Mouse (Mus musculus) heart, adult 2 months (tissue): Measurements from ENCODE around the gene Ppp2r5a. TPM values are rescaled to one million over a fixed set of nuclear protein-coding genes. Genes with fewer than 3 reads are reported as not detected.

Source experiments
- DNase-seq, 2 experiments: peaks; one replicate each; pipeline ENCODE4 v3.0.0; 2021
- H3K27ac ChIP-seq: fragments of 200-600 bp; 2 replicates; pipeline ENCODE4 v1.8.1; 2022
- H3K27me3 ChIP-seq: fragments of 200-500 bp; 2 replicates; pipeline ENCODE4 v1.6.1; 2012; ENCODE audit warnings: mild to moderate bottlenecking, low read length, inconsistent platforms, mixed read lengths; ENCODE audit not compliant: control insufficient read depth, insufficient read depth
- H3K36me3 ChIP-seq: fragments of 200-500 bp; 2 replicates; pipeline ENCODE4 v1.6.1; 2012; ENCODE audit warnings: low read length, inconsistent platforms; ENCODE audit not compliant: control insufficient read depth, insufficient read depth
- H3K4me1 ChIP-seq: fragments of 200-500 bp; 2 replicates; pipeline ENCODE4 v1.6.1; 2011; ENCODE audit warnings: low read length; ENCODE audit not compliant: control insufficient read depth, insufficient read depth
- H3K4me3 ChIP-seq: fragments of 200-600 bp; 2 replicates; pipeline ENCODE4 v1.8.1; 2022
- H3K79me2 ChIP-seq: fragments of 200-500 bp; replicated peaks from 2 replicates; pipeline ENCODE4 v1.6.1; 2012; ENCODE audit warnings: mild to moderate bottlenecking, inconsistent platforms, low read length, moderate library complexity, mixed read lengths; ENCODE audit not compliant: control insufficient read depth, insufficient read depth
- H3K9ac ChIP-seq: fragments of 200-500 bp; 2 replicates; pipeline ENCODE4 v1.6.1; 2012; ENCODE audit warnings: low read depth, mild to moderate bottlenecking, control low read depth, inconsistent platforms, low read length, mixed read lengths
- CTCF ChIP-seq: fragments of 200-600 bp; IDR thresholded peaks from 2 replicates; pipeline ENCODE4 v1.8.1; 2022; ENCODE audit warnings: antibody characterized with exemption, mild to moderate bottlenecking, moderate library complexity
- EP300 ChIP-seq: fragments of 200-500 bp; IDR thresholded peaks from 2 replicates; pipeline ENCODE4 v1.6.1; 2011; ENCODE audit warnings: low read depth, low read length, control low read depth; ENCODE audit not compliant: insufficient read depth
- POLR2A ChIP-seq: fragments of 200-500 bp; IDR thresholded peaks from 2 replicates; pipeline ENCODE4 v1.6.1; 2011; ENCODE audit warnings: mild to moderate bottlenecking, low read depth, low read length, control low read depth; ENCODE audit not compliant: insufficient read depth
- WGBS: fragments of 180-500 bp; shearing (Covaris S2); methylation state at CpG from one replicate; pipeline ENCODE4 v1.1.7; 2018; 5-methylcytosine and 5-hydroxymethylcytosine counted together
- intact Hi-C: fragments of 180-260 bp; cut with DNase I; formaldehyde crosslinking; loops from one replicate; pipeline ENCODE4 v1.15.1; 2025
- polyA plus RNA-seq: library from polyadenylated mRNA; depleted of rRNA; stranded (reverse); fragments of >200 nt; gene quantifications from 2 replicates; pipeline ENCODE4 v1.2.3, GENCODE M21; 2012
- total RNA-seq, 2 experiments: library from RNA; stranded (reverse); gene quantifications; 2 replicates each; pipeline ENCODE4 v1.2.3; 2021

The Ppp2r5a gene
- total and polyA plus RNA-seq, 3 experiments = 53.7 to 110 (median 105) TPM

- peaks cover 32% of the 10 kb centered on the region for H3K36me3 ChIP-seq
- no peak for DNase-seq
- WGBS = 53% methylated on average over 4 of the region's 4 CpGs
Measured at GRCm38 (mm10) chr1:191368193-191368592, 34.9 kb downstream of the Ppp2r5a start.

GRCm38 (mm10) chr1:191364477-191364876, 38.6 kb downstream of the Ppp2r5a start:
- Histone ChIP-seq H3K27ac (no peak overlapping the region), H3K9ac (no peak overlapping the region), H3K79me2 (peaks cover 8% of the 10 kb centered on the region), H3K4me1 (peaks cover 3% of the 10 kb centered on the region), H3K4me3 (no peak overlapping the region), H3K36me3 (peaks cover 26% of the 10 kb centered on the region), H3K27me3 (no peaks in the 10 kb centered on the region)
- 72% methylated on average over 4 of the region's 4 CpGs for WGBS
- DNase-seq = no peak
- no peak for TF ChIP-seq EP300
- peak; percentile 80 for TF ChIP-seq CTCF
- intact Hi-C loops = loop anchor here (2.0 kb wide), 1 partner anchor 204 kb away; no protein-coding TSS in a partner anchor

More at GRCm38 (mm10) chr1:191368193-191368592, 34.9 kb downstream of the Ppp2r5a start:
- Histone ChIP-seq H3K27ac (no peak overlapping the region), H3K4me1 (peaks cover 5% of the 10 kb centered on the region), H3K27me3 (no peaks in the 10 kb centered on the region), H3K79me2 (peaks cover 10% of the 10 kb centered on the region), H3K9ac (no peak overlapping the region), H3K4me3 (no peak overlapping the region)
- intact Hi-C loops = no loop called here
- TF ChIP-seq POLR2A = no peak

GRCm38 (mm10) chr1:191362412-191362811, 40.7 kb downstream of the Ppp2r5a start:
- H3K79me2 ChIP-seq = peaks cover 10% of the 10 kb centered on the region
- TF ChIP-seq EP300 (no peak), POLR2A (no peak), CTCF (no peak)
- peaks cover 19% of the 10 kb centered on the region for H3K36me3 ChIP-seq
- no peak overlapping the region for H3K4me3 ChIP-seq
- no peaks in the 10 kb centered on the region for H3K27me3 ChIP-seq
- intact Hi-C loops = no loop called here
- WGBS = 70% methylated on average over 6 of the region's 6 CpGs
- H3K27ac ChIP-seq = no peak overlapping the region
- no peak overlapping the region for H3K9ac ChIP-seq
- no peaks in the 10 kb centered on the region; the same call in 1 of the 2 replicates for H3K4me1 ChIP-seq
- no peak for DNase-seq

- peaks cover 15% of the 10 kb centered on the region for H3K36me3 ChIP-seq
- intact Hi-C loops = loop anchor here (5.0 kb wide), 1 partner anchor 37 kb away; no protein-coding TSS in a partner anchor
- 75% methylated on average over 7 of the region's 7 CpGs for WGBS
Measured at GRCm38 (mm10) chr1:191359478-191359877, 43.6 kb downstream of the Ppp2r5a start.

GRCm38 (mm10) chr1:191356936-191357335, 46.1 kb downstream of the Ppp2r5a start:
- Histone ChIP-seq H3K27me3 (no peaks in the 10 kb centered on the region), H3K36me3 (peaks cover 13% of the 10 kb centered on the region), H3K27ac (no peak overlapping the region), H3K4me3 (no peak overlapping the region), H3K4me1 (no peaks in the 10 kb centered on the region), H3K79me2 (peaks cover 2% of the 10 kb centered on the region; the same call in 1 of the 2 replicates), H3K9ac (no peak overlapping the region)
- no peak for TF ChIP-seq POLR2A
- no peak for DNase-seq
- 64% methylated on average over 1 of the region's 1 CpGs for WGBS
- intact Hi-C loops = loop anchor here (5.0 kb wide), 1 partner anchor 35 kb away; no protein-coding TSS in a partner anchor

More at GRCm38 (mm10) chr1:191359478-191359877, 43.6 kb downstream of the Ppp2r5a start:
- no peaks in the 10 kb centered on the region for H3K27me3 ChIP-seq
- no peak overlapping the region for H3K4me3 ChIP-seq
- TF ChIP-seq CTCF (no peak), EP300 (no peak), POLR2A (no peak)
- no peak overlapping the region for H3K27ac ChIP-seq
- no peak overlapping the region for H3K9ac ChIP-seq
- H3K4me1 ChIP-seq = no peaks in the 10 kb centered on the region; the same call in 1 of the 2 replicates
- H3K79me2 ChIP-seq = peaks cover 3% of the 10 kb centered on the region; the same call in 1 of the 2 replicates
- DNase-seq = no peak

- no peaks in the 10 kb centered on the region for H3K79me2 ChIP-seq
- peaks cover 5% of the 10 kb centered on the region for H3K36me3 ChIP-seq
- DNase-seq = no peak
- no peak overlapping the region for H3K4me3 ChIP-seq
- no peaks in the 10 kb centered on the region for H3K4me1 ChIP-seq
- WGBS = 87% methylated on average over 4 of the region's 4 CpGs
- TF ChIP-seq POLR2A = no peak
- no peak for TF ChIP-seq CTCF
- no peak for TF ChIP-seq EP300
- no peaks in the 10 kb centered on the region for H3K27me3 ChIP-seq
- no peak overlapping the region for H3K9ac ChIP-seq
- intact Hi-C loops = loop anchor here (5.0 kb wide), 3 partner anchors 38 to 208 kb away; no protein-coding TSS in a partner anchor
- H3K27ac ChIP-seq = no peak overlapping the region
Measured at GRCm38 (mm10) chr1:191353836-191354235, 49.2 kb downstream of the Ppp2r5a start.
